Mouse (Mus musculus) megakaryocyte progenitor cell, adult 5-6 weeks (primary cell): ENCODE data around the gene Sept5. TPM values are rescaled to one million over a fixed set of nuclear protein-coding genes. Genes with fewer than 3 reads are reported as not detected.
A peak's percentile ranks its signal among the peaks of the same experiment; 100 is the strongest.

Source experiments
- ATAC-seq: replicated peaks from 2 replicates; pipeline ENCODE4 v1.8.0; 2016; ENCODE audit warnings: mild to moderate bottlenecking, moderate TSS enrichment, inconsistent platforms; ENCODE audit not compliant: poor library complexity
- total RNA-seq, 2 experiments: library from RNA; stranded (forward) in 1 of 2; stranded (reverse) in 1 of 2; fragments of 157-497, 149-512 nt in 1 of 2; fragments of 200-1000 nt in 1 of 2; gene quantifications; 2 replicates each; pipeline versions ENCODE4 v1.2.3 to v1.2.4; 2015 to 2017

Gene Sept5
- total RNA-seq, 2 experiments from 2014 or later: 7.0 to 8.7 TPM

DNA sequence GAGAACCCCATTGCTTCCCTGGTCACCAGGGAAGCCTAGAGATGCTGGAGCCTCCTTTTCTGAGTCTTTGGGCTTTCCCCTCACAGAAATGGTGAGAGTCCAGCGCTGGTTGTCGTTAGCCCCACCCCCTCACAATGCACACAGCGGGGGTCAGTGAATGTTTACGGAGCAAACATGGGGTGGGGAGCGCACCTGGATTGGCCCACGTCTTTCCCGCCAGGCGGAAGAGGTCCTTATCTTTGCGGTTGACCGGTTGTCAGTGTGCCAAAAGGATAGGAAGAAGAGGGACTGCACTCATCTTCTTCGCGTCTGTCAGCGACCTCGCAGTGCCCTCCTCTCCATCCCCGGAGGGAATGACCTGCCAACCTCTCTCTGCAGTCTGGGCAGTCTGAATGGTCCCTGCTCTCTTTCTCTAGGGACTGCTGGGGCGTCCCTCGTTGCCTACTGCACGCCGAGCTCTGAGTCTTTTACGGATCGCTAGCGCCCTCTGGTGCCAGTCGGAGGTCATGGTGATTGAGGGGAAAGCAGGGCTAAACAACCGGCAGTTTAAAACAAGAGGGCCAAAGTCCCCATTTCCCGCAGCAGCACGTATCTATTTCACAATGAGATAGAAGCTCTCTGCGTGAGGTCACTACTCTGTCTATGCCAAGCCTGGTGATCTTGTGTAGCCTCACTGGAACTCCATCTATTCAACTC lies 12.2 kb downstream of the Sept5 start:
- peak; percentile 85 for ATAC-seq

DNA sequence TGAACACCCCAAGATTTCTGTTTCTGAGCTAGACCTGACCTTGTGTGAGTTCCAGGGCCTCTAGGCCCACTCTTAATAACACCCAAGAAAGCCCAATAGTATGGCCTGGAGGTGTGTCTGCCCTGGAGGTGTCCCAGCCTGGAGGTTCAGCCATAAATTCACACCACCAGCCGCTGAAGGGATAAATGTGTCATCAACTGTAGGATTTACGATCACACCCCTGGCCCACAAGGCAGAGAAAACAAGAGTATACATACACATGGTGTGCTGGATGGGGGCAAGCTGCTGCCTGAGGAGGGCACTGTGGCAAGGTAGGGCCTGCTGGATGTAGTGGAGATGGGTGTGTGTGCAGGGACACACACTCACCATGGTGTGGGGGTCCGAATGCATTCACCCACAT lies 16.5 kb downstream of the Sept5 start:
- ATAC-seq: no peak

DNA sequence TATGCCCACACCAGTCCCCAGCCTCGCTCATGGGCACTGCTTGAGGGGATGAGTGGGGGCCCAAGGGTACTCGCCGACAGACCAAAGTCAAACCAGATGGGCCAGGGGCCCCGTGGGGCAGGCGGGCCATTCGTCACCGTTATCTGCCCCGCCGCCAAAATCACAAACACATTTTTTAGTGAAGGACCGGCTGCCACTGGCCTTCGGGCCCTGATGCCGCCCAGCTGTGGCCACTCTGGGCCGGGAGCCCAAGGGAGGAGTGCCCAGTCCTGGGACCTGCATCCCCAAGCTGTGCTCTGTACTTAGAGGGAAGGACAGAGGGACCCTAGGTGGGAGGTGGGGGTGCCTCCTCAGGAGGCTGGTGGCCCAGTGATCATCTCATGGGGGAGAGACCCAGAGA lies 18.0 kb downstream of the Sept5 start:
- no peak for ATAC-seq

DNA sequence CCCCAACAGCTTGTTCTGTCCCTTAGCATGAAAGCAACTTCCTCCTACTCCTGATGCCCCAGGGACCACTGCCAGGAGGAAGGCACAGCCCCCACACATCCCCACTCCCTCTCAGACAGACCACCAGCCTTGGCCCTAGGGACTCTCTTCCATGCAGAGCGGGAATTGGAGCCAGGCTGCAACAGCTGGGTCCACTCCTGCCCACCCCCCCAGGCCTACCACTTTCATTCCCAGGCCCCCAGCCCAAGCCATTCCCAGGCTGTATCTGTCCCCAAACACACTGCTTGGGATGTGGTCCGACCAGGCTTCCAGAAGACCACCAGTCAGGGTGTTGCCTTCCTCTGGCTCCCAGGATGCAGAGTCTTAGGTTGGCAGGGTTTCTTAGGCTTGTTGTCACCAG lies 20.7 kb downstream of the Sept5 start:
- ATAC-seq: no peak

DNA sequence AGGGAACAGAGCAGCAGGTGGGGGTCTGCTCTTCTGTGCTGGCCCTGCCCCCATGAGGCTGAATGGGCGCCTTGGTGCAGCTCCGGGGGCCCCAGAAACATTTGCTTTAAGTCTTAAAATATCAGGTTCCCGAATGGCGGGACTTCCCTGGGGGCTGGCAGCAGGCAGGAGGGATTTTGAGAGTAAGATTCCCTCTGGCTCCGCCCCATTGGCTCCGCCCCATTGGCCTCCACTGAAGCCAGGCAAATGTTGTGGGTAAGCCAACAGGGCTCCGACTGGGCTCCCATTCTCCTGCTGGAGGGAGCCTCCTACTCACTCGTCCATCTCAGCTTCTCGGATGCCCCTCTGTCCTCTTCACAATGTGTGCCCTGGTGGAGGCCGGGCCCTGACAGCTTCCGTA lies 21.5 kb downstream of the Sept5 start:
- no peak for ATAC-seq

DNA sequence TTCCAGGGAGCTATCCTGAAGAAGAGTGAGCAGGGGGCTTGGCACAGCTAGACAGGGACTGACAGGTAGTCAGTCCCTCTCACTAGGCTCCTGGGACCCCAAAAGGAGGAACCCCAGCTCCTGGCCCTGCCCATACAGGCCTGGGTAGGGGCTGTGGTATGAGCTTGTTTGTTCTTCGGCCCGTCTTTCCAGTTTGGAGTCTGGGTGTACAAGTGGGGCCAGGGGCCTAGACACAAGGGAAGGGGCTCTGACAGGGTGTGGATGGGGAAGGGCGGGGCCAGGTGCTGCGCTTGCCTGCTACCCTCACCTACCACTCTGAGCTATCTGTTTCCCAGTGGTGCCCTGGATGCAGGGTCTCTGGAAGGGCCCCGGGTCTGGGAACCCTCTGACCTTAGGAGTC lies 24.0 kb downstream of the Sept5 start:
- ATAC-seq: no peak

DNA sequence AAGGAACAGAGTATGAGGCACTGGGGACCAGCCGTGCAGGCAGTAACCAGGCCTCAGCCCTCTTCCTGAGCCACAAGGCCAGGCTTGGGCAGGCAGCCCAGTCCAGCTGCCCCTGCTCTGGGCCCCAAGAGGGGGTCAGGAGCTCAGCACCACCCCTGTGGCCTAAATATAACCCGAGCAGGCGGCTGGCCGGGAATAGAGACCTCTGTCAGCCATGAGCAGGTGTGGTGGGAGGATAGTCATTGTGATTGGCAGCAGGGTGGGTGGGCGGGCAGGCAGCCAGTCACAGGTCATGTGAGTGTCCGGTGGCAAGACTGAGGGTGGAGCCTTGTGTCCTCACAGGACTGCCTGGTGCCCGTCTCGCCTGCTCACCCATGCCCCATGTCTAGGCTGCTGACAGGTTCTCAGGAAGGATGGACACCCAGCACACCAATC lies 25.5 kb downstream of the Sept5 start:
- no peak for ATAC-seq

DNA sequence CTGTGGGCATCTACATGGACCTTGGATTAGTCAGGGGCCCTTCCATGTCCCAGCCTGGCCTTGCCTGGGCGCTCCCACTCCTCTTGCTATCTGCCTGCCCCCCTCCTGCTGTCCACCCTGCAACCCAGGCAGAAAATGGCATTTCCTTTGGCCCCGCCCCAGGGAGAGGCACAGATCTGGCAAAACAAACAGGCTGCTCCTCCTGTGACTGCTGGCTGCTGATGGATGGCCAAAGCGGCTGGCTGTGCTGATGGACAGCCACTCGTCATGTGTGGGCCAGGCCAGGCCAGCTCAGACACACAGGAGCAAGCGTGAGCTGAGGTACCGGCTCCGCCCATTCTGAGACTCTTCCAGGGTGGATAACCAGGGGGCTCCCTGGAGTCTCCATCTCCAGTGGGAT lies 28.3 kb downstream of the Sept5 start:
- no peak for ATAC-seq

DNA sequence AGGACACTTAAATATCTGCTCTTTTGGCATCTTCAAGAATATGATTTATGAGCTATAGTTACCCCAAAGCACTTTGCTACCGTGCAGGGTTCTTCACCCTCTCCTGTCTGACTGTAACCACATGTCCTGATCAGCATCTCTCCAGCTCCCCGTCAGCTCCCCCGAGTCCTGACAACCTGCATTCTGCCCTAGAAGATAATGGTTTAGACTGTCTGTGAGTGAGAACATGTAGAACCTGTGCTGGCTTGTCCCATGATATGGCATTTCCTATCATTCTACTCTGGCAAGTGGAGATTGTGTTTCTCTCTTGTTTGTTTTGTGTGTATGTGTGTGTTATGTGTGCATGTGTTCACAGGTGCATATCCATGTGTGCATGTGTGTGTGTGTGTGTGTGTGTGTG lies 31.7 kb downstream of the Sept5 start:
- peak; percentile 73 for ATAC-seq

DNA sequence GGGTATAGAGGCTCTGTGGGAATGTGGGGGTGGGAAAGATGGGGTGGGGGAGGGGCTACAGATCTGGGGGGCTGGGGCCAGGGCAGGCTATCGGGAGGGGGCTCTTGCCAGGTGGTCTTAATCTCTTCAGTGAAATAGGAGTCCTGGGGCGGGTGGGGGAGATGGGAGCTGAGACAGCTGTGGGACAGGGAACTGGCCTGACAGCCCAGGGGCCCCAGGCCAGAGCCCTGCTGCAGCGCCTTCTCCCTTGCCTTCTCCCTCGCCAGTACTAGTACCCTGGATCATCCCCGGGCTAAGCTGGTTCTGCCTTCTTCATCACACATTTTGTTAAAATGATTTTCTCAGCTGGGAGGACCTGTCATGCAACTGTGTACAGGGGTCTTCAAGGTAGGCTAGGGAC lies 33.5 kb downstream of the Sept5 start:
- no peak for ATAC-seq

DNA sequence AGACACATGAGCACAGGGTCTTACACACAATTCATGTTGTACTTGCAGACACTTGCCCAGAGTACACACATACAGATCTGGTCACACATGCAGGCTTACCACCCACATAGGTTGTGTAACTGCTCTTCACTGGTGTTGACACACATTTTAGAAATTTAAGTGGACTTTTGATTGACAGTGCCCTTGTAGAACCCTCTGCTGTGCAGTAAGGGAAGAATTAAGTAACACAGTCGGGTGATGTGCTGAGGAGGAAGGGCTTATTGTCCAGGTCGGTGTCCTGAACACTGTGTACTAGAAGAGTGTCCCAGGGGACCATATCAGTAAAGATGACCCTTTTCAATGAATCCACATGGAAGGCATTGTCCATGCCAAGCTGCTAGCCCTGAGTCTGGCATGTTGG lies 35.8 kb downstream of the Sept5 start:
- no peak for ATAC-seq

DNA sequence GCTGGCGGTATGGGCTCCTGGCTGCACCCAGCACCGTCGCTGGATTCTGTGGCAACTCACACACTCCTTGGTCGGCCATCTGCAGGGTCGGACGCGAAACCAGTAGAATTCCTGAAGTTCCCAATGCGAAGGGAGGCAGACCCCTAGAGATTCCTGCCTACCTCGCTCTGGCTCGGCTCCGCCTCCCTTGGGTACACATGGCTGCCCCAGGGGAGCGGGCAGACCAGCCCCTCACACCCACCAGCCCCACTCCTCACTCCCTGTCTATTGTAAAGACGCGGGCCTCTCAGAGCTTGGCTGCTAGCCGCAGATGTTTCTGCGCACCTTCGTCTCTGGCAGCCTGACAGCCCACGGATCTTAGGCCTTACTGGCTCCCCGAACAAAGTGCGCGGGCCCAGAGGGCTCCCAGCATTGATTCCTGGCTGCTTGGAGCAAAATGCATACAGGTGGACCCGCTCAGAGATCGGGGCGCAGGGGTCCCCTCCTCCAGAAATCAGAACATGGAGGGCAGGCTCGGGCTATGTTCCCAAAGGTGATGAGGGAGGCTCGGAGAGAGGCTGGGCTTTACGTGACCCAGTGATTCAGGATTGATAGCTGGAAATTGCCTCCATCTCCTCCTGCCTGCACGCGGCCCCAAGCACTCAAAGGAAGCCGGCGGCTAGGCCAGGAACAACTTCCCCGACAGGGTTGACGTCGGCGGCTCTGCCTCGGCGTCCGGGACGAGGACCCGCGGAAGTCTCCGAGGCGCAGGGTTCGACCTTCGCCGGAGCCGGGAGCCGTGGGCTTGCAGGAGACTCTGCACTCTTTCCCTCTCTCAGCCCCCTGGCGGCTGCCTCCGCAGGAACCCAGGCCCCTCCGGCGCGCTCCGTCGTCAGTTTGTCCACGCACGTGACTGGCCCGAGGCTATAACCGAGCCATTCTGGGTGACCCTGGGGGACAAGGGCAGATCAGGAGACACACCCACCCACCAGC lies 38.4 kb downstream of the Sept5 start:
- peak; percentile 43 for ATAC-seq

DNA sequence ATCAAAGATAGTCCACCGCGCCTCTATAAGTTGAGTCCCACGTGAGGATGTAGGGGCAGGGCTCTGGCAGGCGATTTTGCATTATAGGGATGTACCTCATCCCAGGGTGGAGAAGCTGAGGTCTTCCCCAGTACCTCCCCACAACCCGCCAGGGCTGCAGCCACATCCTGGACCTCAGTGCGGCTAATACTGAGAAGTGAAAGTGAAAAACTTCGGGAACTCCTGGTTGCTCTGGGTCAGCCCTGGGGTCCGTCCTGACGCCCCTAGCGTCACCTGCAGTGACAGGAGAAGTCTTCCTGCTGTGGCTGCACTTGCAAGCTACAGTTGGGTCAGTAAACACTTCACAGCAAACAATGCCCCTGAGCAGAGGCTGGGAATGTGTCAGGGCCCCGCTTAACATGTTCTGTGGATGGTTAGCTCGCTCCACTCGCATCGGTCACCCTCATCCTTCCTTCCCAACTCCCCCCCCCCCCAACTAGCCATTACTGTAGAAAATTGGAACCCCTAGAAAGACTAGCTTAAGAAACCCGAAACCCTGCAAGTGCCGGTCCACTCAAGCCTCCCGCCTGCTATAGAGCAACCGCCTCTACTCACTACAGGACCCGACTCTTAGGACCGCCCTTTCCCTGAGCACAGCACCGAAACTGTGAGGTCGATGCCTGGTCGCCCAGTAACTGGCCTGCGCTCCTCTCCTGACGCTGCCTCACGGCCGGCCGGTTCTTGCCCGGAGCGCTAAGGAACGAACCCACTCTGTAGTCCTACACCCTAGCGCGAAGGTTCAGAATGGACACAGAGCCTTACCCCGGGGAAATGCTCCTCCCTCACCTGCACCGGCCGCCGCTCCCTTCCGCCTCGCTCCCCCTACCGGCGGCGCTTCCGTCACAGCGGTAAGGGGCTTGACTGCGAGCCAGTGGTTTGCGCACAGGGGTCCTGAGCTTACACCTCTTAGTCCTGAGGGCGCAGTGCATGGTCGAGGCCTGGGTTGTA lies 39.7 kb downstream of the Sept5 start, which contains the start of gene Tbx1:
Gene Tbx1, minus strand, starts transcription at position 868 of the 987 bp plus-strand sequence.
- ATAC-seq: peak; percentile 45

DNA sequence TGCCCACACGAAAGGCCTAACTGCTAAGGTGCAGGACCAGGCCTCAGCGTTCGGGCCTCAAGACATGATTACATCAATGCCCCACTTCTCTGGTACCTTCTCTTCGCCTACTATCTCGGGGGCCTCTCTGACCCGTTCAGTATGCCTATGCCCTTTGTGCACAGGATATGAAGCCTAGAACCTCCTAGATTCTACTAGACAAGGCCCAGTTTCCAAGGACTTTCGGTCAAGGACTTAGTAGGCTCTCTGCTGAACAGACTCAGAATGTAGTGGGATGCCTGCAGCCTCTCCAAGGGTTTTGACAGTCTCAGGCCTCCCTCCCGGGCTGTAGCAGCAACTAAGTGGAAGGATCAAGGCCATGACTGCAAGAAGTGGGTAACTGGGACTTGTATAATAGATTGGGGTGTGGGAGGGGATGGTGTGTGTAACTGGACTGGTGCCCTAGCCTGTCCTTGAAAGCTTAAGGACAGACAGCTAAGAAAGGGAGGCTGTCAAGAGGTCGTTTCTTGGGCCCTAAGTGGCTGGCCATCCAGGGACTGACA lies 40.6 kb downstream of the Sept5 start:
- ATAC-seq: no peak

DNA sequence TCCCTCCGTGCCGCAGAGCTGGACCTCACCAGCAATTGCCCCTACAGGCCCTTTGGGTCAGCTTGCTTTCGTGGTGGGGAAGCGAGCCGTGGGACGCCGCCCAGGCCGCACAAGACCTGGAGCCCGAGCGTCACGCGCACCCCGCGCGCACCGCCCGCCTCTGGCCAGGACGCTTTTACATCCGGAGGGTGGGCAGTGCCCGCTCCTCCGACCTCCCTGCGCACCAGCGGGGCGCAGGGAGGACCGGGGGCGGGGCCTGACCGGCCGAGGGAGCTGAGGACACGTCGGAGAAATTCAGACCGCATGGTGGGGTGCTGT lies 41.1 kb downstream of the Sept5 start:
- ATAC-seq: no peak

DNA sequence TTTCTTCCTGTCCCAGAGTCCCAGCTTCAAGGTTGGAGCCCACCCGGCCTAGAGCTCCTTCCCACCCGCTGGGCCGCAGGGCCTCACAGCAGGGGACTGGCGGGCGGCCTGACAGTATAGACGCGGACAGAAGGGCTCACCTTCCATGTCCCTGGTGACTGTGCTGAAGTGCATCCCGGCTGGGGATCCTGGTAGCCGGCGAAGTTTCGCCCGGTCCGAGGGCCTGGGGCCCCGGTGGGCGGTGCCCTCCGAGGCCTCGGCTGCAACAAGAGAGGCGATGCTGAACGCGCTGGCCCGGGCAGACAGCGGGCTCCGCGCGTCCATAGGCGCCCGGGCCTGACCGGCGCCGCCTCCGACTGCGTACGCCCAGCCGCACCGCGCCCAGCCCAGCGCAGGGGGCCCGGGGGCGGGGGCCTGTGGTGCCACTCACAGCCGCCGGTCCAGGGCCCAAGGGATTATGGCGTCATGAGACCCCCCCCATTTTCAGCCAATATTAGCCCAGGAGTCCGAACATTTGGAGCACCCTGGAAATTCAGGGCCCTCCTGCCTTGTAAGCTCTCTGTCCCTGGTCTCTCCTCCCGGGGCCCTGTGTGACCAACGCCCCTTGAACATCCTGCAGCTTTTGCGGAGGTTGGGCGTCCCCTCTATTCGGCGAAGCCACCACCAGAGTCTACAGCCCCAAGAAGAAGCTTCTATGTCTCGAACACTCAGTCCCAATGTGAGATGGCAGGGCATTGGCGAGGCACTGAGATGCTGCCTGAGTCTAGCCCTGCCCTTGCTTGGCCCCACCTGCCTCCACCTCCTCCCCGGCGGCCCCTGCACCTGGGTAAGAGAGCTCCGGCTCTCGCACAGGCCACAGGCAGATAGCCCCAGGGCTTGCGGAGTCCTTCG lies 41.7 kb downstream of the Sept5 start:
- no peak for ATAC-seq

DNA sequence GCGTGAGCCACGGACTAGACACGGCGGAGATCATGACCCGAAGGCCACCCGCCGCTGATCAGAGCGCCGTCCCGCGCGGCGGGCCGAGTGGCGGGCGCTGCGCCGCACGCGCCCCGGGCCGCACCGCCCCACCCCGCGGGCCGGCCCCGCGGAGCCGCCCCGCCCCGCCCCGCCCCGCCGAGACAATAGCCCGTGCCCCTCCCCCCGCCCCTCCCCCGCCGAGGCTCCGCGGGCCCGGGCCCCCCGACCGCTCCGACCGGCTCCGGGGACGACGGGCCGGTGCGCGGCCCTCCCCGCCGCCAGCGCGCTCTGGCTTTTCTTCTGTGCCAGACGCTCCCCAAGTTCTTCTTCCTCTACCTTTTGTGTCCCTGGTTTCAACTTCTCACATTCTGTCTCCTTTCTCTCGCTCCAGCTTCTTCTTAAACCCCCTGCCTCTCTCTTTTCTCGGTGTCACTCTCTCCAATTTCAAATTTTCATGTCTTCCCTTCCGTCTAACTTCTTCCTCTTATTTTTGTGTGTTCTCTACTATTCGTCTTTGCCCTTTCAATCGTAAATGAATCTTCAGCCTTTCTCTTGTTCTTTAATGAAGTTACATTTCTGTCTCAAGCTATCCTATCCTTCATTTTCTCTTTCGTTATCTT lies 42.7 kb downstream of the Sept5 start:
- no peak for ATAC-seq

DNA sequence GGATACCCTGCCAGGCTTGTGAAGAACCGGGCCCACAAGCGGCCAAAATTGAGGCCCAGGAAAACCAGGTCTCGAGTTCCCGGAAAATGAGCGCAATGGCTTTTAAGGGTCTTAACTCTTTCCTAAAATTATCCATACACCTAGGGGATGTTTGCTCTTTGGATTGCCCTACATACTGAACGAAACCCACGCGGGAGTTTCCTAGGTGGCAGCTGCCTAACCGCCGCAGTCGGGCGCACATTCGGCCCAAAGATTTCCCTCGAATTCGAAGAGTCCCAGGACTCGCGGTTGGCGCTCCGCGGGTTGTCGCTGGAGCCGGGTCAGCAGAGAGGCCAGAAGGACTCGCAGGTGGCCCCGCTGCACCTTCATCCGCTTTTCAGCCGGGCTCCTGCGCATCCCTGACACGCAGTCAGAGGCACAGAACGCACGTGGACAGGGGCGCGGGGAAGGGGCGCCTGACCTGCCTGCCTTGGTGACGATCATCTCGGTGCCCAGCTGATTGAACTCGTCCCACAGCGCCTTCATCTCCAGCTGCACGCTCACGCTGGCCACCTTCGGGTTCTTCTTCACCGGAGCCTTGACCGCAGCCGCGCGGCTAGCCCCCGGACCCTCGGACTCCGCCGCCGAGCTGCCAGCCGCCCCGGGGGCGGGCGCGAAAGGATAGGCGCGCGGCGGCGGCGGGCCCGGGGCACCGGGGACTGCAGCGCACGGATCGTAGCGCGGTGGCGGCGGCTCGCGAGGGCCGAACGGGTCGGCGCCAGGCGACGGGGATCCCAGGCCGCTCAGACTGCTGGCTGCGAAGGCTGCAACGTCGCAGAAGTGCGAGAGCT lies 43.5 kb downstream of the Sept5 start:
- ATAC-seq: no peak
